Mouse (Mus musculus): ENCODE measurements around the gene Washc3.

- no peak for TF ChIP-seq CTCF (IDR thresholded peaks at IDR 0.05; ENCODE audit: low read depth, low read length)
- no peak for TF ChIP-seq GATA1 (IDR thresholded peaks at IDR 0.05; ENCODE audit: borderline replicate concordance, low read length)
- no peak for TF ChIP-seq GATA2 (IDR thresholded peaks at IDR 0.05; ENCODE audit: borderline replicate concordance, low read depth, low read length)
- TF ChIP-seq TAL1 (conservative IDR thresholded peaks at IDR 0.05; ENCODE audit: low read depth, low read length): no peak
- TF ChIP-seq POLR2AphosphoS5 (IDR thresholded peaks at IDR 0.05; ENCODE audit: insufficient replicate concordance, low read depth, low read length): no peak
These were observed 1.7 kb downstream of the Washc3 start for GRCm38 (mm10) chr10:88202581-88202980.
